Mouse (Mus musculus) ES-CJ7 (cell line): ENCODE measurements at regions not wholly inside any gene's neighbourhood (a gene's known extent, or its start where the extent isn't known, plus 50 kb on each side); places are given as distances from the start of the nearest gene placed in this dataset.

Source experiments
- DNase-seq: peaks from one replicate; pipeline ENCODE4 v3.0.0; 2011; ENCODE audit warnings: low read depth, low spot score

DNA sequence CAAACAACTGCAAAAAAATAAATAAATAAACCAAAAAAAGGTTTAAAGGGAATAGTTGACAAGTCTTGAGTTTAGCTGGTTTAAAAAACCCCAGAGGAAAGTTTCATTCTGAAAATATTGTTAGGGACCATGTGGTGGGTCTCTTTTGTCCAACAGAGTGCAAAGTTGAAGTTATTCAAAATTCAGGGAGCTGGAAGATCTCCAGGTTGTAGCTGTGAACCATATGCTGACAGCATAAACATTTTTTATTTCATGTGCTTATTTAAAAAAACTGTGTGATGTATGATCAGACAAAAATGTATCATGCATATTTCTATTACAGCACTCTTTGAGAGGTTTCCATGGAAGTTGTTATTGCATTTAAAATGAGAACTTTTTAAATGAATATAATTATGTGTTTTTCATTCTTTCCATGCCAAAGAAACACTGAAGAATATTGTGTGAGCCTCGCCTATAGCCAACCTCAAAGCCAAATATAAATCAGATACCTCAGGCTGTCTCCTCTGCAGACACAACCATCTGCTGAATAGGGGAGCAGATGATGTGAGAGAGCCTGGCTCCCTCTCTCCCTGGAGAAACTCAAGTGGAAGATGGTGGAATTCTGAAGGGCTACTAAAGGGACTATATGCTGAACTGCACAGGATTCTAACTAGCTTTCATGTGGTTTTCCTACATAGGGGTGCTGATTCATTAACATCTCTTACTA, 413.4 kb upstream of the Impad1 start:
- no peak for DNase-seq

- DNase-seq, result no peak
These were observed 412.4 kb upstream of the Impad1 start for GRCm38 (mm10) chr4:5205328-5206208.

DNA sequence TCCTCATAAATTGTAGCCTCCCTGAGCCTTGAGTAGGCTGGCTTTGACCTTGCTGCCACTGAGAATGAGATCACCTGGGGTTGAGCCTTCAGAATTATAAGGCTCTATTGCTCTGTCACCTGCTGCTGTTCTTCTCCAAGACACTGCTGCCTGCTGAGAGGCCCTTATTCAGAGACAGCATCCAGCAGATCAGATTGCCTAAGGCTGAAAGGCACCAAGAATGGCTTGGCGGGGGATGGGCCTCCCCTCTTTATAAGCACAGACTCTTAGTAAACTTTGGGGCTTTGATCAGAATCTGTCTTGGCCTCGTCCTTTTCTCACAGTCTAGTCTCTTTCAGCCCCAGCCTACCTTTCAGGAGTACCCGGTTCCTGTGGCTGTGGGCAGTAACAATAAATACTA, 401.1 kb upstream of the Impad1 start:
- peak; percentile 17 for DNase-seq

GRCm38 (mm10) chr4:5181591-5181990, 388.4 kb upstream of the Impad1 start:
- no peak for DNase-seq

- peak; percentile 11 for DNase-seq
These were observed 386.0 kb upstream of the Impad1 start for GRCm38 (mm10) chr4:5178991-5179693.

DNA sequence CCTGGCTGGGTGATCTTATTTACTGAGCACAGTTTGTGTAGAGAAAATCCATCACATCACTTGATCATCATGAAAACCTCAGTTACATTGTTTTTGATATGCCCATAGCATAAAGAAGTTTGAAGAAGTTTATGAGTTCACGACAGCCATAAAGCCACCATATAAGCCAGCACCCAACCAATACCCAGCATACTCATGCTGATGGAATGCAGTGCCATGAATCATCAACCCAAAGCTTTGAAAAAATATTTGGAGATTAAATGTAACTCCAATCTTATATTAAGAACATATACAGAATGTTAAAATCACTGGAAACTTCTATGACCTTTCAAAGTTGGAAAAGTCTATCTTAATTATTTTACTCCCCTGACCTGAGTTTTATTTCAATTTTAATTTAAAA, 372.1 kb upstream of the Impad1 start:
- no peak for DNase-seq

GRCm38 (mm10) chr4:5160931-5161330, 367.8 kb upstream of the Impad1 start:
- DNase-seq, result no peak

- no peak for DNase-seq
These were observed 337.6 kb upstream of the Impad1 start for GRCm38 (mm10) chr4:5130726-5131125.

- no peak for DNase-seq
These were observed 332.9 kb upstream of the Impad1 start for GRCm38 (mm10) chr4:5126059-5126458.

GRCm38 (mm10) chr4:5098411-5098810, 305.3 kb upstream of the Impad1 start:
- DNase-seq, result peak; percentile 55

DNA sequence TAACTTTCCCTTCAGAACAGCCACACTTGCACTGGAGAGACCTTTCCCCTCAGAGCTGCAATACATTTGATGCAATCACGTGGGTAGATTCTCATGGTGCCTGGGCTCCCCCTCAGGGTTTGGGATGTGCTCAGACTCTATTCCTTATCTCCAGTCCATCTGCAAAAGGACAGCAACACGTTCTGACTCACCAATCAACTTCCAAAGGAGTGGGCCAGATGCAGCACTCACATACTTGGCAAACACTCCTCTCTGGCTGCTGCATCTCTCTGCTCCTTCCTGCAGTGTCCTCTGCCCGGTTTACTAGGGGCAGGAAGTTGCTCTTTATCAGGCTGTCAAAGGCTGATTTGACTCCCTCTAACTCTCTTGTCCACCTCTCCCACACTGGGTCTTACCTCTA, 285.6 kb upstream of the Impad1 start:
- DNase-seq, result no peak

DNA sequence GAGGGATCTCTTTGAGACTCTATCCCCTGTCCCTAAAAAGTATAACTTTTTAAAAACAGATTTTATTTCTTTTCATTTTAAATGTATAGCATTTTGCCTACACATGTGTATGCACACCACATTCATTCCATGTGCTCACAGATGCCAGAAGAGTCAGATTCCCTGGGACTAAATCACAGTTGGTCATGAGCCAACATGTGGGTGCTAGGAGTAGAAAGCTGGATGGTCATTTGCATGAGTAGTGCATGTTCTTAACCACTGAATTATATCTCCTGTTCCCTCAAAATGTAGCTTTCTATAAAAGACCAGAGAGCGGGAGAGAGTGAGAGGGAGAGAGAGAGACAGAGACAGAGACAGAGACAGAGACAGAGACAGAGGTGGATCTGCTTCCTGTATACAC, 281.6 kb upstream of the Impad1 start:
- DNase-seq, result no peak

- no peak for DNase-seq
These were observed 278.1 kb upstream of the Impad1 start for GRCm38 (mm10) chr4:5071243-5071642.

GRCm38 (mm10) chr4:5059290-5059955, 266.3 kb upstream of the Impad1 start:
- no peak for DNase-seq

DNA sequence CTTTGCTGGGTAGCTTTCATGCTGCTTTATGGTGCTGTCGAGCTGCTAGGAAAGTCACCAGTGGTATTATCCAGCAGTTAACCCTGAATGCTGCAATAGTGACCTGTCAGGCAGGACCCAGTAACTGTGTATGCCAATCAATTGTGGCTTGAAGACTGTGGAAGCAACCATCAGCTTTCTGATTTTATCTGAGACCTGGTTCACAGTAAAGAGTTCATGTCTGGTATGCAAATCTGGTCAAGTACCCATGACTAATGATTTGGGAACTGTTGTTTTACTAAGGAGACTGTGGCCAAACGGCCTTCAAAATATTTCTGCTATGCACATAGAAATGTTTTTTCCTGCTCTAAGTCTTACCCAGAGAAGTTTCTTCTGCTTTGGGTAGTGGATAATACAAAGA, 236.8 kb upstream of the Impad1 start:
- DNase-seq, result no peak

- no peak for DNase-seq
These were observed 194.3 kb upstream of the Impad1 start for GRCm38 (mm10) chr4:4987491-4987890.

DNA sequence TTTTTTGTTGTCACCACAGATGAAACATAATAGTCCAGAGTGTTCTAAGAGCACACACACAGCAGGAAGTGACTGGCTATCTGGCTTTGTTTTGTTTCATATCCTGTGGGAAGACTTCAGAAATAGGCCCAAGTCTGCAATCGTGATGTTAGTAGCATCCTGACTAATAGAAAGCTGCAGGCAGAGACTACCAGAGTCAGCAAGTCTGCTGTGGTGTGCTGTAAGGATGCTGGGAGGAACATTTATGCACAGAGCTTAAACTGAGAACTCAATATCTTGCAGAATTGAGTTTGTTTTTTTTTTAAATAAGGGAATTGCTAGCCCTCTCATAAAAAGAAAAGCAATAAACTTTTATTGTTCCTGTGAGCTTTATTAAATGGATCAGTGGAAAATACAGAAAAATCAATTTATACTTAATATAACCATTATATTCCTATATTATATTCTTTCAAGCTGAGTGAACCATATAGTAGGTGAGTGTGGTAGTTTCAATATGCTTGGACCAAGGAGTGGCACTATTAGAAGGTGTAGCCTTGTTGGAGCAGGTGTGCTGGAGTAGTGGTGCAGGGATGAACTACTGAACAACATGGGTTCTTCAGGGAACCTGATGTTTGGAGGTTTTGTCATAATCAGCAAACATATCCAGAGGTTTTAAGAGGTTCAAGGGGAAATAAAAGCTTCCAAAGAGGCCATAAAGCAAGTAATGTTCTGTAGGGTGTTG, 190.5 kb upstream of the Impad1 start:
- no peak for DNase-seq

DNA sequence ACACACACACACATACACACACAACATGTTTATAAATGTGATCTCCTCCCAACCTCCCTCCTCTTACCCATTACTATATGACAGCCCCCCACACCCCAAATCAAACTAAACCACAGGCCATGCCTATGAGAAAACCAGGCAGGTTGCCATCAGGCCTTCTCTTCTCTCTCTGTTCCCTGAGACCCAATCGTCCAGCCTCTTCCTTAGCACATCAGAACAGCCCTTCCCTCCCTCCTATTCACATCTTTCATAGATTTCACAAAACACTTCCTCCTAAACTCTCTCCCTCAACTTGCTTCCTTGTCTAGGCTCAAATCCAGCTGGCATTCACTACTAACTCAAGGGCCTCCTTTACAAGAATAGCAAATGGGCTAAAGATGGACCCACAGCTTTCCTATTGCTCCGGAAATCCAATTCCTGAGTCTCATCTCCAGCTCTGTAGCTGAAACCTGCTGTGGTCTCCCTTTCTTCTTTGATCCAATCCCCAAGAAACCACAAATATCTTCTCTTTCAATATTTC, 178.7 kb upstream of the Impad1 start:
- DNase-seq, result no peak

DNA sequence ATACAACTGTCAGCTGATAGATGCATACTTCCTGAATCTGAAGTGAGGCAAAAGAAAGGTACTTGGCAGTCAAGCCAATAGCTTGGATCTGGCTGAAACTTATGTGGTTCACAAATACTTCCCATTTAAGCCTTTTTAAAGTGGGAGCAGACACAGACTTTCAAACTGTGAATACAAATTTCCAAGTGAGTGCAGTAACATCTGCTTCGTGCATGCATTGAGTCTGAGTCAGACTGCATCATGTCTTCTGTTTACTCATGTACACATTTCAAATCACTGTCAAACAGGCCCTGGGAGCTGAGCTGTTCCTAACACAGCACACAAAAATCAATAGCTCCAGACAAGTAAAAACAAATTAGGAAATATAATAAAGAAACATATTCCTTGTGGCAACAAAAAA, 155.8 kb upstream of the Impad1 start:
- no peak for DNase-seq

DNA sequence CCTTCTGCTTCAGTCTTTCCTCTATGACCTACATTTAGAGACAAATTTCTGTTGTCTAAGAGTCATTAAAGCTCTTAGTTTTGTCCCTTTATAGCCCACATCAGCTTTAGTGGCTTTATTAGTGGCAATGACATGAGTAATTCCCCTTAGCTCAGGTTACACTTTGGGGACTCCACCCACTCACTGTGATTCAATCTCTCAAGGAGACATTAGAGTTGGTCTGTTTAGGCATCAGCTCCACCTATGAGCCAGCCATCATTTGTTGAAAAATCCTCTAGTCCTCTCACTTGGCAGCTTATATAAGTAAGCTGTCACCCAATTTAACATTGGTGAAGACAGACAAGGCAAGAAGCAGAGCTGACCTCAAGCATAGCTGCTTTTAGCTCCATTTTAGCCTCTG, 151.3 kb upstream of the Impad1 start:
- no peak for DNase-seq

DNA sequence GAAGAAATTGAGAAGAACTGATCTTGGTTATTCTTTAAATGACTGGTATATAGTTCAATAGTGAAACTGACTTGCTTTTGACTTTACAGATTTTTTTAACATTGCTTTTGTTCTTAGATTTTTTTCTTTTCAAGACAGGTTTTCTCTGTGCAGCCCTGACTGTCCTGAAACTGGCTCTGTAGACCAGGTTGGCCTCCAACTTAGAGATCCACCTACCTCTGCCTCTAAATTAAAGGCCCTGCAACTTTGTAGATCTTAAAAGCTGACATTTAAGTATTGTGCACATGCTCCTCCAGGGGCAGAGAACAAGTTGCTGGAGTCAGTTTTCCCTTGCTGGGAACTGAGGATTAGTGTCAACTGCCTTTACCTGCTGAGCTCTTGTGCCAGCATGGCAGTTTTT, 132.6 kb upstream of the Impad1 start:
- DNase-seq, result no peak
